Mouse (Mus musculus): Measurements from ENCODE around the gene Gm572.

Gm572 gene

DNA sequence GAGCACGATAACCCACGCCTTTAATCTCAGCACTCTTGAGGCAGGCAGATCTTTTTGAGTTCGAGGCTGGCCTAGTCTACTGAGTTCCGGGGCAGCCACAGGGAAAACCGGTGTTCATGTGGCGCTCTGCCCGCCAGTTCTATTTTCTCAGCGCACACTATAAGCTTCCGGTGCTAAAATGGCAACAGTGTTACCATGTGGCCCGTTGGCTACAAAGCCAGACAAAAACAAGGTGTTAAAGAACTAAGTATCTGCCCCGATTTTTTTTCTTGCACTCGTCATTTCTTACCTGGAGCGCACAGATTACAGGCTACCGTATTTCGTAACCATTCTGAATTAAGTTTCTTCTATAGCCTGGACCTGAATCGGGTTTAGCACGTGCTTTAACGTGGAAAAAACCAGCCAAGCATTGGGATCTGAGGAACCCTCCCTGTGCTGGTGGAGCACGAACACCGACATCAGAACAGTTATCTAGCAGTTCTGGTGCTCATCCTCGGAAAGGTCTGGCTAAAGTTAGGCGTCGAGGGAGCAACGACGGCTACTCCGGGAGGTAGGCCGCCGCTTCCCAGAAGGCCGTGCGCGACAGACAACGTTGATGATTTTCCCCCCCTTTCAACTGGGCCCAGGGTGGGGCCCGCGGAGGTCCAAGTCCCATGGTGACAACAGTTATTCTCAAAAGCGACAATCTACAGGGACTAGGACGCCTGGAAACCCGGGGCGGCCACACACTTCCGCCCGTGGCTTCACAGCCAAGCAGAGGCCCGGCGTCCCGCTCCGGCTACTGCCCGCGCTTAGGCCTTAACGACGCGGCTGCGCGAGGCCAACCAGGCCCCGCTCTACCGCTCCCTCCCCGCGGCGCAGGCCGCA is 17.1 kb upstream of the Gm572 start:
- DNase-seq: peak; percentile 36

DNA sequence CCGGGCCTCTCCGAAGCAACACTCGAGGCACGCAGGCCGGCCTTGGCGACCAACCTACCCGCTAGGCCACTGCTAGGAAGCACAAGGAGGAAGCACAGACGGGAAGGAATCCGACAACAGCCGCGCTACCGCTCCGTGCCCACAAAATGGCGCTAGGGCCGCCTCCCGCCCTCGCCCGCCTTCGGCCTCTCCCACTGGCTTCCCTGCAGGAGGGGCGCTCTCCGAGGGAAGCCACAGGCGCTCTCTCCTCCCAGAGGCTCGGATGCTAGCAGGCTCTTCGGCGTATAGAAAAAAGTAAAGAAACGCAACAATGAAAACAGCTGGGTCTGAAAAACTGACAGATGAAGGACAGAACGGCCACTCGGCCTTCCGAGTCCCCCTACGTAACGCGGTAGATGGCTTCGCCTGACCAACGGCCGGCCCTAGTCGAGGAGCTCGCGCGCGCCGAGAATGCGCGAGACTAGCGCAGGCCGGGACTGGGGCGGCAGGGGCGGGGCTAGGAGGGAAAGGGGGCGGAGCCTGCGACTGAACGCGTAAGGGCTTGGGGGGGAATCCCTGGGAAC is 16.4 kb upstream of the Gm572 start, which contains the start of gene Tardbp:
Gene Tardbp (minus strand): TSS at position 397 of the 563 bp plus-strand sequence.
- DNase-seq: peak; percentile 98

DNA sequence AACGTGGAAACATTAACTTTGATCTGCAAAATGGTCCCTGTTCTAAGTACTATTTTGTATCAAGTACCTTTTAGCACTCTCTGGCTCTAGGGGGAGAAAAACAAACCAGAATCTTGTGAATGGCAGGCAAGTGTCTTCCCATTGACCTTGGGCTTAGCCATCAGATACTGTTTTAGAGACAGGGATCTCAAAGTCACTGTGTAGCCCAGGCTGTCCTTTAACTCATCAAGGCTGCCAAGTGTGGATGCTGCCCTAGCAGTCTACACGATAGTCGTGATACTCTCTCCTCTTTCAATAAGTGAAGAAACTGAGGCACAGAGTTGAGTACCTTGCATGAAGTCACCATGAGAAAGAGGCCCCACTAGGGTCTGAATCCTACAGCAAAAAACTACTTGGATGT is 15.9 kb upstream of the Gm572 start:
- no peak for DNase-seq

DNA sequence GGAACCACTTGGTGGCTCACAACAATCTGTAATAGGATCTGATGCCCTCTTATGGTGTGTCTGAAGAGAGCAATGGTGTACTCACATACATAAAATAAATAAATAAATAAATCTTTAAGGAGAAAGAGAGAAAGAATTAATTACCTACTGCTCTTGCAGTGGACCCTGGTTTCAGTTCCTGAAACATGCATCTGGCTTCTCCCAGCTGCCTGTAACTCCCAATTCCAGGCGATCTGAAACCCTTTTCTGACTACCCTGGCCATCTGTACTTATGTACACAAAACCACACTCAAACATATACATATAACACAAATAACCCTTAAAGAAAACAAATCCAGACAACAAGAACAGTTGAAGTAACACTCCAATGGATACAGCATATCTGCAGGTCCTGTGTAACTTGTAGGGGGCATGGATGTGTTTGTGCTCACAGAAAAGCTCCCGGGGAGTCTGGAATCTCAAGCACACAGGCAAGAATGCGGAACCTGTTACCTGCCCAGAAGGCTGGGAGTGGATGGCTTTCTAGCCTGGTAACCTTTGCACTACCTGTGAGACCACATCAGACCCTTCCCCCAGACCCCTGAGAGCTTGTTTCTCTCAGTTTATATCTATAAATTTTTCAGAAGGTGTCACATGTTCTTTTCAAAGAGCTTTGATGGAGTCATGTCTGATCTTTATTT is 11.0 kb upstream of the Gm572 start:
- no peak for DNase-seq

DNA sequence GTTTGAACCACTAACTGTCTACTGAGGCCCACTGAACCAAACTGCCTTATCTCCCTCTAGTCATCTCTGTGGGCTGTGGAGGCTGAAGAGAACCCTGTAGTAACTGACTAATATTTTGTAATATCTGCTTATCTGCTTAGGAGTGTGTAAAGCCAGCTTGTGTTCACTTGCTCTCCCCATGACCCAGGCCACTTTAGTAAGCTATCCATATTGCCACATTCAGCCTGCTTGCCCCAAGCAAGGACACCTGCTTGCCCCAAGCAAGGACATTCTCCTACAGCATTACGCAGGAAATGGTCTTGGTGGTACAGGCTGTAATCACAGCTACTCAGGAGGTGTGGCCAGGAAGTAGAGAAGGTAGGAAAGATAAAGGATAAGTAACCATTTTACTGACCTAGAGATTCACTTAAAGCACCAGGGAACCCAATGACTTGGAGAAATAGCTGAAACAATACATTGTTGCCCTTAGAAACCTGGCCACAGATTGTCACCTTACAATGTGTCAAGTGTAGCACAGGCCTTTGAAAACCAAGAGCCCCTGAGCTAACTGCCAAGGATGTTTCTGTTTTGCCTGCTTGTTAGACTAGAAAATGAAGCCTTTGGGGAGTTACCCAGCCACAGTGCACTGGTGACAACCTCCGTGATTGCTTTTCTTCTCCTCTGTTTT is 9.6 kb upstream of the Gm572 start:
- DNase-seq: no peak

DNA sequence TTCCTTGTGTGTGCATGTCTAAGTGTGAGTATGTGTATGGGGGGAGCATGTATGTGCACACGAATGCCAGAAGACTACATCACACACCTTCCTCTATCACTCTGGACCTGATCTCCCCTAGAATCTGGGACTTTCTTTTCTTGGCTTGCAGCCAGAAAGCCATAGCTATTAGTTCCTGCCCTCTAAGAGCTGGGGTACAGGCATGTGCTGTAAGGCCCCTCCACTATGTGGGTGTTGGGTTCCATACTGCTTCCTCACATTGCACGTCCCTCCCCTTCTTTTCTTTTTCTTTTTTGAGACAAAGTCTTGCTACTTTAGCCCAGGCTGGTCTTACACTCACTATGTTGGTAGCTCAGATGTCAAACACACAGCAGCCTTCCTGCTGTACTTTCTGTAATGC is 7.8 kb upstream of the Gm572 start:
- no peak for DNase-seq

DNA sequence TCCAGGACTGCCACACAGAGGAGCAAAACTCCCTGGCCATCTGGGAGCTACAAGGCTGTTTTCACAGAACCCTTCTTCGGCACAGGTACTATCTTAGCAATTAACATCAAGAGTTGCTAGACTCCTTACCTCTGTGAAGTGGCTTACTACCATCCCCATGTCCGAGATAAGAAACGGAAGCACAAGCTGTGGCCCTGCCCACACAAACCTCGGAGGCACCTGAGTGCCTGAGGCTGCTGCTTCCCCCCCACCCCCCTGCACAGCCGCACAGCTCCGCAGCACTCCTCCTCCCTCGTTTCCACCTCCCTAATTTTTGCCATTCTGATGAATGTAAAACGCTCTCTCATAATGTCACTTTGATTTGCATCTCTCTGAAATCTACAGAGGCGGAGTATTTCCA is 4.8 kb upstream of the Gm572 start:
- no peak for DNase-seq

DNA sequence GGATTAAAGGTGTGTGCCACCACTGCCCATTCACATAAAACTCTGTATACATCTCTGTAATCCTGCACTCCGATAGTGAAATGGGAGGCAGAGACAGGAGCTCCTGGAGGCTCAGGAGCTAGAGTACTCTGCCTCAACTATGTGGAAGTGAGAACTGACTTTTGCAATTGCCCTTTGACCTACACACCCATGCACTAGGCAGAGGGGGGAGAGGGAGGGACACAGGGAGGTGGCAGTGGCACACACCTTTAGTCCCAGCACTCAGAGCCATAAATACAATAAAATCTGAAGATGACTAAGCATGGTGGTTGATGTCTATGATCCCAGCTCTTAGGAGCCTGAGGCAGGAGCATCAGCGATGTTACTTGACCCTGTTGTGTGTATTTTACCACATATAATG is 3.7 kb upstream of the Gm572 start:
- DNase-seq: no peak

DNA sequence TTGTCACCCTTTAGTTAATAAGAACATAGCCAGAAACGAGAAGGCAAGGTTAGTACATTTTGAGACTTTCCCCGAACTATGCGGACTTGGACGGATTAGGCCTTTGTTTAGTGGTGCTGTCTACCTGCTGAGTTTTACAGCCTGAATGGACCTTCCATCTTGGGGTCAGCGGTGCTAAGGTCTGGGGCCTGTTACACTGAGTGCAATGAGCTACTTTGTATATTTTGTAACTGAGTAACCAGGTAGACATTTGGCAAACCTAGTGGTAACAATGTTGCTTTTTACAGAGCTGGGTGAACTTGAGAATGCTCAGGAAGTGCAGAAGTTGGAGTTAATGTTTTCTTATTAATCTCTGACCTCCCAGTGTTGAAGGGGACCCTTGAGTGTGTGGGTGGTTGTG is 2.0 kb upstream of the Gm572 start:
- no peak for DNase-seq

DNA sequence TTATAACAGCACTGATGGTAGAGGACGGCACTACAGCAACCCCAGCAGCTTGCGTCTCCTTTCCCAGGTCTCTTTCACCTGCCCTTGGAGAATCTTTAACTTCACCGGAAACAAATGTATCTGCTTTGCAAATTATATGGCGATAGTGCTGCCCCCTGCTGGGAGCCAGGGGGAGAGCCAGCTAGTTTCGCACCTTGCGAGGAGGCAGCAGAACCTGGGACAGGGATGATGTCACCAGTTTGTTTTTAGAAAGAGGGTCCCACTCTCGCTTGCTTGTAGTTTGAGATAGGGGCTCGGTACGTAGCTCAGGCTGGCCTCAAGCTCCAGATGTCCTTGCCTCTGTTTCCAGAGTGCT is 1.0 kb downstream of the Gm572 start:
- DNase-seq: peak; percentile 76

DNA sequence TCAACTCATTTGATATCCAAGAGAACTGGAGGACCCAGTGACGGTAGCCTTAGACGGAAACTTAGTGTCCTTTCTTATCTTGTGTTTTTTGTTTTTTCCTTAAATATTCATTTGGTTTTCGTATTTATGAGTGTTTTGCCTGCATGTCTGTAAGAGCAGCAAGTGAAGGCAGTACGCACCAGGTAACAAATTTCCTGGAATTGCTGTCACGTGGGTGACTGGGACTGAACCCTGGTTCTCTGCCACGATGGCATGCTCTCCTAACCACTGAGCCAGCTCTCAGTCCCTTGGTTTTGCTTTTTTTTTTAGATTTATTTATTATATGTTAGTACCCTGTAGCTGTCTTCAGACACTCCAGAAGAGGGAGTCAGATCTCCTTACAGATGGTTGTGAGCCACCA is 1.8 kb downstream of the Gm572 start:
- DNase-seq: no peak

DNA sequence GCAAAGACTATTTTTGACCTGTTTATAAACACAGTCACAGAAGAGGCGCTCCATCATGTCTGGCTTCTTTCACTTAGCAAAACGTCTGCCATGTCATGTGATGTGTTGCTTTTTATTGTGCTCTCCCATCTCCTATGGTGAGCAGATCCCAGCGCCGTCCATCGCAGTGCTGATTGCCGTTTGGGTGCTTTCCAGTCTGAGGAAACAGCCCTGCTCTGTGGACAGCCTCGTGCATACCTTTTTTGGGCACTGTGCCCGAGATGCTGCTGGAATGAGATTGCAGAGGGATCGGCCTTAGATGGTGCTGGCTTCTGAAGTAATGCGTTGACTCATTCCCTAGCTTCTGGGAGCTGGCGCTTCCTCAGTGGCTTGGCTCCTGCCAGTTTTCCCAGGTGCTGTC is 3.5 kb downstream of the Gm572 start:
- DNase-seq: no peak

DNA sequence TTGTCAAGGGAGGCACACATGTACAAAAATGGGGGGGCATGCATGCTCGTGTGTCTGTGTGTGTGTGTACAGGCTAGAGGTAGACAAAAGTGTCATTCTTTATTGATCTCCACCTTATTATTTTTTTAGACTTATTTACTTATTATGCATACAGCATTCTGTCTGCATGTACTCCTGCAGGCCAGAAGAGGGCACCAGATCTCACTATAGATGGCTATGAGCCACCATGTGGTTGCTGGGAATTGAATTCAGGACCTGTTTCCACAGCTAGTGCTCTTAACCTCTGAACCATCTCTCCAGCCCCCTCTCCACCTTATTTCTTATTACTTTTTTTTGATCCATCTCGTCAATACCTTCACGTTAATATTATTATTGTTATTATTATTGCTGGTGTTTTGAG is 6.2 kb downstream of the Gm572 start:
- DNase-seq: no peak

DNA sequence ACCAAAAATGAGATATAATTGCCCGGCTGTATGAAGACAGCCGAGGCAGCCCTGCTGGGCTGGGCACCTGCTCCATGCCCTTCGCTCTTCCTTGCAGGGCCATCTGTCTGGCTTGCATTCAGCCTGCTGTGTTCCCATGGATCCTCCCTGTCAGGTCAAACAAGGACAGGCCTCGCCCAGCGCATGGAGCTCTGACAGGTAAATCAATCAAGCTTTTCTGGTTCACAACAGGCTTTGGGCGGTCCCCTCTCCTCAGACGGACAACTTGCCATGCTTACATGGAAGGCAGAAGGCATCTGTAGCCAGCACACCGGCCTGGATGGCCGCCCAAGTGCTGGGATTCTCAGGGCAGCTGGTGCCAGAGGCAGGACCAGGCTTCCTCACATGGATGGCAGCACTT is 7.9 kb downstream of the Gm572 start:
- DNase-seq: no peak

DNA sequence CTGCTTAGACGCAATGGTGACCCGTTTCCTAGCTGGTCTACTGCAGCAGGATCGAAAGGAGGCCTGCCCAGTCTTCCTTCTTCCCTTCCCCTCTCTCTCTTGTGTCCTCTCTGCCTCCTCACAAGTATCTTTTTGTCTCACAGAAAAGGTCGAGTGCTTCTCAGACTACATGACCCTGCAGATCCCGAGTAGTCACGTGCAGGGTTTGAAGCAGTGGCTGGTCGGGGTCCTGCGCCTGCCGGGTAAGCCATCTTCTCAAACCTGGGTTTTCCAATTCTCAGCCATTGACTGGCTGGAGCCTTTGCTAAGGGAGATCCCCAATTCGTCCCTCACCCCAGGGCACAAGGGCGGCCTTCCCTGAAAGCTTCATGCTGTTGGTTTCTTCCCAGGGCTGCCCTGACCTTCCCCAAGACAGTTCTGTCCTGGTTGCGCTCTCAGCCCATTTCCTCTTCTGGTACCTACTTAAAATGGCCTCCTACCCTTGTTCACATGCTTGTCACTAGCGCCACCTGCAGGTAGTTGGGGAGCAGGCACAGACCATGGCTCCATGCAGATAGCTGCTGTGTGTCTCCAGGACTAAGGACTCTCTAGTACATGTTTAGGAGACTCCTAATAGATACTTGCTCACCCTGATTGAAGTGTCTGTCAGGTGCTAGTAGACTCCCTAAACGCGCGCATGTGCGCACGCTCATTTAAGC is 11.7 kb downstream of the Gm572 start:
- DNase-seq: peak; percentile 28

DNA sequence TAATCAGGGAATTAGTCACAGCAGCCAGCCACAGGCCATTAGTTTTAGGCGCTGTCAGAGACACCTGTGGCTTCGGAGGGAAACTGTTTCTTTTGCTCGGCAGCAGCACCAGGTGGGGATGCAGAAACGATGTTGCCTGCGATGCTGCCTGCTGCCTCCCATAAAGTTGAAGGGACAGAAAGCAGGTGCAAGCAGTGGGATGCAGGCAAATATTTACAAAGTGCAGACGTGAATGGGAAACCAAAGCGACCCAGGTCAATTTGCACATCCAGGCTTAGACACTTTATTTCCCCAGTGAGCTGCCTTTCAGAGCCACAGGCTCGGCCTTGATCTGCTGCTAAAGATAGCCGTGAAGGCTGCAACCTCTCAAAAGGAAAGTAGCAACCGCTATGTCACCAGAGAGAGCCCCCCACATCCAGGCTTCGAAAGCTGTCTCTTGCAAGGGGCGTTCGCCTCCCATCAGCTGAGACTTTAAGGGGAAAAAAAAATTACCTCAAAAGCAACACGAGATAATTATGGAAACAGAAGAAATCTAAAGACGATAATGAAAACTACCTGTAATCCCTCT is 13.7 kb downstream of the Gm572 start:
- no peak for DNase-seq

DNA sequence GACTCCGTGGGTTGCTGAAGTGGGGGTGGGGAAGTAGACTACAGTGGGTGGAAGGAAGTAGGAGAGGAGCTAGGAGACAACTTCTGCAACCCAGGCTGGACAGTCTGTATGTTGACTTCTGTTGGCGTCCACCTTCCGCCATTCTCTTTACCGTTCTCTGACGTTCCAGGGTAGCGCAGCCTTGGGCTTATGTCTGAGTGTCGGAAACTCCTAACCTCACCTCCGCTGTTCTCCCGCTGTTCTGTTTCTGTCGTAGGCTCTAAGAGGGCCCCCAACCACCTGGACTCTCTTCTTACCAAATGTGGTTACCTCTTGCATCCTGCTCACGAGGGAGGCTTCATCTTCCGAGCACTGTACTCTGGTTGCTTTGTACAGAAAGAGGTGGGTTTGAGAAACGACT is 14.7 kb downstream of the Gm572 start:
- no peak for DNase-seq

DNA sequence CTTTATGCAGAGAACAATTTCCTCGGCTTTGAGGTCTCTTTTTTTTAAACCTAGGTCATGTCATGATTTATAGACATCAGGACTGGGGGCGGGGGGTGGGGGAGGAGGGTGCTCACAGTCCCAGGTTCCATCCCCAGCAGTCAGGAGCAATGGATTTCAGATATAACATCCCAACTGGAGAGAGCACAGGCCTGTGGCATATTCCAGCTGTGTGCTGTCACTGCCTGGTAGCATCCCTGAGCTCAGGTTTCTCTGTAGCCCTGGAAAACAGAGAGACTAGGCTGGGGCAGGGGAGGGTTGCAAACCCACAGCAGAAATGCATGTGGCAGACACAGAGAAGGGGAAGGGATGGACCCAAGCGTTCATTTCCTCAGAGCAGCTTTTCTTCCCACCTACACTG is 17.1 kb downstream of the Gm572 start:
- no peak for DNase-seq

DNA sequence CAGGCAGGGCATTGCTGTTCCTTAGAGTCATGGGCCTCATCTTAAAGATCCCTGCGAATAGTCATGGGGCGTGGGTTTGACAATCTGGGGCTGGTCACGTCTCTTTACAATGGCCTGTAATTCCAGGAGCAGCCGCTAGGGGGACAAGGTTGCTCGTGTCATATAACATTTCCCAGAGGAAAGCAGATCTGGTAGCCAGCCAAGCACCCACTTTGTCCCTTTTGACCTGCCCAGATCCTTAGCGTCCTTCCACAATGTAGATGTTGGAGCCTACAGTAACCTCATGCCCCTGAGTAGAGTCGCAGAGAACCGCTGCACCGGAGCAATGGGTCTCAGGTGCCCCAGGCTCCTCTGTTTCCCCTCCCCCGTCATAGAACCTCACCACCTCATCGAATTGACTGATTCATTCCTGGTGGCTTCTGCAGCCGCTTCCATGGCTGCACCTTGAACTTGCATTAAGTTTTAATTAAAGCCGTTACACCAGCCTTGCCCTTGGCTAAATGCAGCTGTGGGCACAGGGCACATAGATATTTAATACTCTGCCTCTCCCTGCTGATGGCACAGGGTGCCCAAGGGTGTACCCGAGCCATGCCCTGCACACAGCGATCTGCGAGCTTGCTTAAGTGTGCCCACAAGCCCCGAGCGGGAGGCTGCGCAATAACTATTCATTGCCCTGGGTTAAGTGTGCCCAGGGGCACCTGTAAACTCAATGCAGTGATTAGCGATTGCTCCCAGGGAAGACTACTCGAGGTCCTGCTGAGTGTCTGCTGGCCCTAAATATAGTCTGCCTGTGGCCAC is 19.2 kb downstream of the Gm572 start:
- peak; percentile 73 for DNase-seq

DNA sequence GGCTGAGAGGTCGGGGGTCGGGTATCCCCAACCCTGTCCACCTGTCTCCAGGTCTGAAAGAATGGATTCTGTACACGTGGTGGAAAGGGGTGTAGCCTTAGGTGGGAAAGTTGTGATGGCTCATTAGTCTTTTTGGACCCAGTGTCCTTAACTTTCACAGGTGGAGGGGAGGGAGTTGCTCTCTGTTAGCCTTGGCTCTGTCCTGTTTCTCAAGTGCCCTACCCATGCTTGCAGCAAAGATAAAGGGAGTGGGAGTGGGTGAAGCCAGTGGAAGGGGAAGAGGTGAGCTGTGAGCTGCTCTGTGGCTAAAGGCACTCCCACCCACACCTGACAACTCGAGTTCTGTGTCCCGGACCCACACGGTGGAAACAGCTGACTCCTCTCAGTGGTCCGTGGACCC is 20.2 kb downstream of the Gm572 start:
- no peak for DNase-seq

DNA sequence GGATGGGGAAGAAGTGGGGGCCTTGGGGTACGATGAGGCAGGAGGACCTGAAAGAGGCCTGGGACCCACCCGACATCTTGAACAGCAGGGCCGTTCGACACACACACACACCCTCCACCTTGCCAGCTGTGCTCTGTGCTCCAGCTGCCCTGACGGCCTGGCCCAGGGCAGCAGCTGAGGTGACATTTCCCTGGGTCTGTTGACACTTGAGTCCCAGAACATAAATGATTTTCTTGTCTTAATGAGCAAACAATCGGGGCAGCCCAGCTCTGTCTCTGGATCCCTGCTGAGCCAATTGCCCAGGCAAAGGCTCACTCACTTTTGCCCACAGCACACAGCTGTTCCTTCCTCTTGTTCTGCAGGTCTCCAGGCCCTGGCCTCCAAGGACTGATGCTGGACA is 20.9 kb downstream of the Gm572 start:
- DNase-seq: no peak

Data from right cerebral cortex, postnatal 4 days (tissue).